Mouse (Mus musculus): Measurements from ENCODE around the gene 4930572O03Rik. TPM values are rescaled to one million over a fixed set of nuclear protein-coding genes. Genes with fewer than 3 reads are reported as not detected.
"Not testable (repeated sequence)": the region's sequence is repeated elsewhere in the genome, so short reads cannot be mapped to it uniquely, and the experiment has no call there.

4930572O03Rik gene
- total and polyA plus RNA-seq, 3 experiments, result not detected

- ATAC-seq (ENCODE audit: extremely low read depth, insufficient number of reproducible peaks, low FRiP score, poor library complexity, severe bottlenecking); H3K27me3 ChIP-seq (ENCODE audit: insufficient read depth, low read length); H3K36me3 ChIP-seq (replicated peaks); H3K4me3 ChIP-seq (ENCODE audit: low read depth, low read length); H3K9me3 ChIP-seq (replicated peaks); DNase-seq (ENCODE audit: low spot score); H3K4me1 ChIP-seq (ENCODE audit: insufficient read depth, low read depth, low read length): not testable (repeated sequence)
Observed at GRCm38 (mm10) chr5:15606677-15607076, 50.2 kb downstream of the 4930572O03Rik start.

- not testable (repeated sequence) for H3K27me3 ChIP-seq (ENCODE audit: insufficient read depth, low read length); H3K36me3 ChIP-seq (replicated peaks); H3K9me3 ChIP-seq (replicated peaks); DNase-seq (ENCODE audit: low spot score); H3K4me3 ChIP-seq (ENCODE audit: low read depth, low read length); H3K4me1 ChIP-seq (ENCODE audit: insufficient read depth, low read depth, low read length); ATAC-seq (ENCODE audit: extremely low read depth, insufficient number of reproducible peaks, low FRiP score, poor library complexity, severe bottlenecking)
Observed at GRCm38 (mm10) chr5:15603585-15603984, 53.3 kb downstream of the 4930572O03Rik start.

- not testable (repeated sequence) for H3K9me3 ChIP-seq (replicated peaks); DNase-seq (ENCODE audit: low spot score); ATAC-seq (ENCODE audit: extremely low read depth, insufficient number of reproducible peaks, low FRiP score, poor library complexity, severe bottlenecking); H3K36me3 ChIP-seq (replicated peaks); H3K4me1 ChIP-seq (ENCODE audit: insufficient read depth, low read depth, low read length); H3K4me3 ChIP-seq (ENCODE audit: low read depth, low read length); H3K27me3 ChIP-seq (ENCODE audit: insufficient read depth, low read length)
Observed at GRCm38 (mm10) chr5:15603008-15603407, 53.9 kb downstream of the 4930572O03Rik start.

- not testable (repeated sequence) for H3K27me3 ChIP-seq (ENCODE audit: insufficient read depth, low read length); ATAC-seq (ENCODE audit: extremely low read depth, insufficient number of reproducible peaks, low FRiP score, poor library complexity, severe bottlenecking); H3K4me1 ChIP-seq (ENCODE audit: insufficient read depth, low read depth, low read length); H3K36me3 ChIP-seq (replicated peaks); DNase-seq (ENCODE audit: low spot score); H3K4me3 ChIP-seq (ENCODE audit: low read depth, low read length); H3K9me3 ChIP-seq (replicated peaks)
Observed at GRCm38 (mm10) chr5:15602424-15602947, 54.4 kb downstream of the 4930572O03Rik start.

Other genes with a start within 250 kb of the 4930572O03Rik start
- gene Gm21149, start 180.5 kb downstream of the 4930572O03Rik start, total RNA-seq (2014; fragmentation: Nextera tagmentation), result not detected in 2 replicates
- gene Gm21149, start 180.5 kb downstream of the 4930572O03Rik start, total RNA-seq (2017), result 0.12 and 0.66 TPM in 2 replicates
- not detected in 2 replicates for gene Gm21149, start 180.5 kb downstream of the 4930572O03Rik start, polyA plus RNA-seq (2012)
- gene Gm21190, start 127.8 kb downstream of the 4930572O03Rik start, total RNA-seq (2014; fragmentation: Nextera tagmentation), result not detected in 2 replicates
- 0.16 TPM in 1 of 2 replicates, not detected in the other for gene Gm21190, start 127.8 kb downstream of the 4930572O03Rik start, total RNA-seq (2017)
- not detected in 2 replicates for gene Gm21190, start 127.8 kb downstream of the 4930572O03Rik start, polyA plus RNA-seq (2012)
- not detected in 2 replicates for gene Gm21083, start 79.7 kb downstream of the 4930572O03Rik start, total RNA-seq (2014; fragmentation: Nextera tagmentation)
- 0.29 TPM in 1 of 2 replicates, not detected in the other for gene Gm21083, start 79.7 kb downstream of the 4930572O03Rik start, total RNA-seq (2017)
- gene Gm21083, start 79.7 kb downstream of the 4930572O03Rik start, polyA plus RNA-seq (2012), result not detected in 2 replicates
- gene Speer4d, start 38.0 kb downstream of the 4930572O03Rik start, total RNA-seq (2014; fragmentation: Nextera tagmentation), result not detected in 2 replicates
- gene Speer4d, start 38.0 kb downstream of the 4930572O03Rik start, total RNA-seq (2017), result 0.93 and 0.98 TPM in 2 replicates
- gene Speer4d, start 38.0 kb downstream of the 4930572O03Rik start, polyA plus RNA-seq (2012), result not detected in 2 replicates
- not detected in 2 replicates for gene Speer4c, start 57.2 kb upstream of the 4930572O03Rik start, total RNA-seq (2014; fragmentation: Nextera tagmentation)
- 0.27 TPM in 1 of 2 replicates, not detected in the other for gene Speer4c, start 57.2 kb upstream of the 4930572O03Rik start, total RNA-seq (2017)
- gene Speer4c, start 57.2 kb upstream of the 4930572O03Rik start, polyA plus RNA-seq (2012), result not detected in 2 replicates

Data from G1E (cell line).